Mouse (Mus musculus) thymus, postnatal 36 days (tissue): ENCODE measurements around the gene Rabep2.

Source experiments
- DNase-seq, 2 experiments: peaks; one replicate each; pipeline ENCODE4 v3.0.0; 2022; ENCODE audit warnings: mixed read lengths in 2 of 2

Rabep2 gene

DNA sequence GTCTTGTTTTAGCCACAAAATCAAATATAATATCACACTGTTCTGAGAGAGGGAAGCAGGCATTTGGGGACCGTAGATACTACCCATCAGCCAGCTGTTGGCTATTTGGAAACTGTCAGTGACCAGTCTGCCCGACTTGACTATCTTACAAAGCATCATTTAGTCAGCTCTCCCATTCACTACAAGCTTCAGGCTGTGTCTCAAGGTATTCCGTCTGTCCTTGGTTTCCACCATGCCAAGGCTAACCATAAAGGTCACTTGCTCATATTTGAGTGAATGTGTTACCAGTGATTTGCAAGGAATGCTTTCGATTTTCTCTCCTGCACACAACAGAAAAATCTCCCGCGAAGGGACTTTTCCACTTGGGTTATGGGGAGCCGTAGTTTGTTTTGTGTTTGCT, 6.2 kb downstream of the Rabep2 start:
- DNase-seq: no peak

DNA sequence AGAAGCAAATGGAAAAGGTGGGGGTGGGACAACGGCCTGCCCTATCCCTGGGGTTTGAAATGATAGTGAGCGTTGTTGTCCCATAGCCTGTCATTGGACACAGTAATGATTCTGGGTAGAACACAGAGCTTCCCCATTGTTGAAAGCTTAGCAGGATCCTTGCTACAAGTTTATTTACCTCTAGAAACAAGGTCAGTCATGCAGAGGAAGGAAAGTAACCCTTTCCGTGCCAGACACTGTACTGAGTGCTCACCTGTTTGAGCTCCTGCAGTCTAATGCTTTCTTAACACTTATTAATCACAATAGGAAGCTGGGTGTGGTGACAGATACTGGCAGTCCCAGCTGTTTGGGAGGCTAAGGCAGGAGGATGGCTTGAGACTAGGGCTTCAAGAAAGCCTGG, 7.2 kb downstream of the Rabep2 start:
- DNase-seq: no peak

- peak; percentile 49 to 54 for DNase-seq
Observed at GRCm38 (mm10) chr7:126436851-126437250, 8.3 kb downstream of the Rabep2 start.

DNA sequence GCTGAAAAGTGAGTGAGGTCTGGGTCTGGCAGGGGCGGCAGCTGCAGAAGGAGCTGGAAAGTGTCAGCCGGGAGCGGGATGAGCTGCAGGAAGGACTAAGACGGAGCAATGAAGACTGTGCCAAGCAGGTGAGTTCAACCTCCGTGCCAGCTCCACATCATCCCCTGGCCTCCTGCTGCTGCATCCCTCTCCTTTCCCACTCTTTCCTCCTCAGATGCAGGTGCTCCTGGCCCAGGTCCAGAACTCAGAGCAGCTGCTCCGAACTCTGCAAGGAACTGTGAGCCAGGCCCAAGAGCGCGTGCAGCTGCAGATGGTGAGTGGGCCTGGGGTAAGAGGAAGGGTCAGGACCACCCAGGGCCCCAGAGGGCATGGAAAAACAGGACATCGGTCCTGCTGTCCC, 11.6 kb downstream of the Rabep2 start:
- DNase-seq: no peak

GRCm38 (mm10) chr7:126443997-126444396, 15.4 kb downstream of the Rabep2 start:
- DNase-seq: no peak

- no peak for DNase-seq
Observed at GRCm38 (mm10) chr7:126444536-126444935, 16.0 kb downstream of the Rabep2 start.

DNA sequence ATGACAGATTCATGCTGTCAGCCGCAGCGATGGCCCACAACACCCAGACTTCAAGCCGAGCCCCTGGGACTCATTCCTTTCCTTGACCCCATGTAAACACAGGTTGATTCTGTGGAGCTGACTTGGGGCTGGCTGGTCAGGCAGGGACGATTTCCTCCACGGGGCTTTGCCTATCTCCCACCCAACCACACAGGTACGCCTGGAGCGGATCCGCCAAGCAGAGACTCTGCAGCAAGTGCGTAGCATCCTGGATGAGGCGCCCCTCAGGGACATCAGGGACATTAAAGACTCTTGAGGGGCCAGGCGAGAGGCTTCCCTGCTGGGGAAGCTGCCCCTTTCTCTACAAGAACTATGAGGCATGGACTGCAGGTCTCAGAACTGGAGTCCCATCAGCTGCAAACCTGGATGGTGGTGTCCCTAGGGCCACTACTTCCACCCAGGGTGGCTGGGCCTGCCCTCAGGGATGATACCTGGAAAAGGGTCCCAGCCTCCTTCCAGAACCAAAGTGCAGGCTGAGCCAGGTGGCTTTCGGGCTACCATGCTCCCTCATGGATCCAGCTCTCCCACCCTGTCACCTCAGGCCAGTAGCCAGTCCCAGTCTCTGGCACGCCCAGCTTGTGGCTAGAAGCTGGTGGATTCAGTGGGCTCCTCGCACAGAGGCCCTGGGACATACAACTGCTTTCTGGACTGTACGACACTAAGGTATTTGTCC, 16.7 kb downstream of the Rabep2 start:
- DNase-seq: no peak

- DNase-seq: no peak
Observed at GRCm38 (mm10) chr7:126446217-126446616, 17.7 kb downstream of the Rabep2 start.

DNA sequence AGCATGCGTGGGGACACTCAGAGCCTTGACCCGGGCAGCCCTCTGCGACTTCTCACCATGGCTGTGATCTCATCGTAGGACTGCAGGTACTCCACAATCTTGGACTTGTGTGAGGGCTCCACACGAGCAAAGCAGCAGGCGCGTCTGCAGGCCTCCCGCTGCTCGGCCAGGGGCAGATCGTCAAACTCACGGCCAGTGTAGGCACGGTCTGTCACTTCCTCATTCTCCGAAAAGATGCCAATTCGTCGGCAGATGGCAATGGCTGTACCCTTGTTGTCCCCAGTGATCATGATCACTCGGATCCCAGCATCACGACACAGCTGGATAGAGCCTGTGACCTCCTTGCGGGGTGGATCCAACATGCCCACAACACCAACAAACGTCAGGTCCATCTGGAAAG, 19.9 kb downstream of the Rabep2 start:
- no peak for DNase-seq

DNA sequence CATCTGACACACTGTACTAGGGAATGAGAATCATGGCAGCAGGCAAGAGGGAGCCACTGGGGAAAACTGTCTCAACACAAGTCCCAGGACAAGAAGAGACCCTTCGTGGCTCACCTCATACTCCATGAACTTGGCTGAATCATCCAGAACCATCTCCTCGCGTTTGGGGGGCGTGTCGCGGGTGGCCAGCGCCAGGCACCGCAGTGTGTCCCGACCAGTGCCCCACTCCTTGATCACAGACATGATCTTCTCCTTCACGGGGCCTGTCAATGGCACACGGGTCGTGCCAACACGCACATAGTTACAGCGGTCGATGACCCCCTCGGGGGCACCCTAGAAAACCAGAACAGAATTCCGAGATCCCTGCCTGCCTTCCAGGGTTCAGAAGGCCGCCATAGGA, 21.4 kb downstream of the Rabep2 start:
- no peak for DNase-seq

DNA sequence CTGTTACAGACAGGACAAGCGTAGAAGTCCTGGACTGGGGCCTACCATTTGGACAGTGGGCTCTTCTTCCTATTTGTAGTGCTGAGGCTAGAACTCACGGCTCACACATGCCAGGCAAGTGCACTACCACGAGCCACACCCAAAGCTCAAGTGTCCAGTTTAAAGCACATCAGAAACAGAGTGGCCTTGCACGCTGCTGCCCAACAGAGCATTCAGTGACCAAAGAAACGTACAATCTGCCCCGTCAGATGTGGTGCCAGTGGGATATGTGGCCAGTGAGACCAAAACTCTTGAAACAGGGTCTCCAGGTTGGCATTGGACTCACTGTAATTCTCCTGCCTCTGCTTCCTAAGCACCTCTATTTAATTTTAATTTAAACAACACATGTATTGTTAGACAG, 22.1 kb downstream of the Rabep2 start:
- DNase-seq: no peak

GRCm38 (mm10) chr7:126452244-126452643, 23.7 kb downstream of the Rabep2 start:
- DNase-seq: no peak

DNA sequence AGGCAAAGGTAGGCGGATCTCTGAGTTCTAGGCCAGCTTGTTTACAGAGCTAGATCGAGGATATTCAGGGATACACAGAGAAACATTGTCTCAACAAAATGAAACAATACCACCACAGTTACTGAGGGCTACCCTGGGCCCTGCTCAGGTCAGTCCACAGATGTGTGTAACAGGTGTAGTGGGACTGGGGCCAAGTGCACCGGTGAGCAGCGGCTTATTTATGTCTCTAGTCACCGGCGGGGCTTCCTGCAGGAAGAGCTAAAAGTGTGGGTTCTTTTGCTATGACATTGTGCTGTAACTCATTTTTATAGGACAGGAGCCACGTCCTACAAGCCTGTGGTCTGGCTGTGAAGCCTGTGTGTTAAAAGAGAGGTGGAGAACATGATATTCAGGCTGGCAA, 25.3 kb downstream of the Rabep2 start:
- DNase-seq: no peak

DNA sequence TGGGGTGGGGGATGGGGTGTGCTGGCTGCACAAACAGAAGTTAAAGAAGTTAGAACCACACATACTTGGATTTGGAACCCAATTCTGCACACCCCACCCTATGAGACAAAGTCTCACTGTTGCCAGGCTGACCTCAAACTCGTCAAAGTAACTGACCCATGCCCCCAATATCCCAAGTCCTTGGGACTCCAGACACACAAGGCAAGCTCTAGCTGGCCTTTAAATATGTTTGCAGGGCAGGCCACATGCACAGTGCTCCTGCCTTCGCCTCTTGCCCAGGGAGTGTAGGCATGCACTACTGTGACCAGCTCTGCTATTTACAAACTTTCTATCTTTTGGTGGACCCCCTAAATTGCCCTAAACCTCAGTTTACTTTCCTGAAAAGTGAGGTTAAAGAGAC, 26.7 kb downstream of the Rabep2 start:
- DNase-seq: no peak

DNA sequence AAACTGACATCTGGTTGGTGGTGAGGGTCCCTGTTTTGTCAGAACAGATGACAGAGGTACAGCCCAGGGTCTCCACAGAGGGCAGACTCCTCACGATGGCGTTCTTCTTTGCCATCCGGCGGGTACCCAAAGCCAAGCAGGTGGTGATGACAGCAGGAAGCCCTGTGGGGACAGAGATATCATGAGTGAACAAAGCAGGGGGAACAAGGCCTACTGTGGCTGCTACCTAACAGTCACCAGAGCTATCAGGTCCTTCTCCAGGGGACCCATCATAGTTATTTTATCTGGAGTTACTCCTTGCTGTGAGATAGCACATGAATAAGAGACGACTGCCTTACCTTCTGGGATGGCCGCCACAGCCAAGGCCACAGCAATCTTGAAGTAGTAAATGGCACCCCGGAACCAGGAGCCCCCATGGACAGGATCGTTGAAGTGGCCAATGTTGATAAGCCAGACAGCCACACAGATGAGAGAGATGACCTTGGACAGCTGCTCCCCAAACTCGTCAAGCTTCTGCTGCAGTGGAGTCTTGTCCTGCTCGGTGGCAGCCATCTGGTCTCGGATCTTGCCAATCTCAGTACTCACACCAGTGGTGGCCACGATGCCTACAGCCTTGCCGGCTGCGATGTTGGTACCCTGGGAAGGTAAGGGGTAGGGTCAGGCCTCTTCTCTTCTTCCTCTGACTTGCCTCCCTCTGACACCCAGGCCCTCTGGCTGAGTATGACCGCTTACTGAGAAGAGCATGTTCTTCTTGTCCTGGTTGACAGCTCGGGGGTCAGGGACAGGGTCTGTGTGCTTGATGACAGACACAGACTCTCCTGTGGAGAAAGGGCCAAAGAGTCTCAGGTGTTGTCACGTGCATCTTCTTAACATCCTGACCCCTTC, 28.1 kb downstream of the Rabep2 start:
- DNase-seq: no peak

GRCm38 (mm10) chr7:126458225-126458624, 29.7 kb downstream of the Rabep2 start:
- DNase-seq: no peak

- DNase-seq: no peak
Observed at GRCm38 (mm10) chr7:126458844-126459618, 30.5 kb downstream of the Rabep2 start.

GRCm38 (mm10) chr7:126460623-126461399, 32.3 kb downstream of the Rabep2 start:
- DNase-seq: peak in 1 of 2 experiments; percentile 12

- DNase-seq: no peak
Observed at GRCm38 (mm10) chr7:126461626-126462025, 33.1 kb downstream of the Rabep2 start.

GRCm38 (mm10) chr7:126463004-126463403, 34.4 kb downstream of the Rabep2 start, which contains the start of gene Atp2a1:
Gene Atp2a1 (minus strand): TSS chr7:126463108.
- DNase-seq: peak in 1 of 2 experiments; percentile 19

DNA sequence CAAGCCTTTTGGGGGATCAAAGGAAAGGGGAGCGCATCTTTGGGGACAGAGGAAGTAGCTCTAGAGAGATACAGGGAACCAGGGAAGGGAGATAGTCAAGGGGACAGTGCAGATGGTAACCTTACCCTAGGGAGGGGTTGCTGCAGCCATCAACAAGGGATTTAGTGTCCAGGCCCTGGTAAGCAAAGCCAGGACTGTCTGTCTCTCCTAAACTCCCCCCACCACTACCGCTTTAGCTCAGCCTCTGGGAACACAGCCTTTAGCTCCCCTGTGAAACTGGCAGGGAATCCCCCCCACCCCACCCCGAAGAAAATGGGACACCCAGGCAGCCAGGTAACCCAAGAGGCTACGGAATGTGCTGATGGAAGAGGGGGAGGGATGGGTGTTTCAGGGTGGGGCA, 35.0 kb downstream of the Rabep2 start:
- no peak for DNase-seq

GRCm38 (mm10) chr7:126464121-126464520, 35.6 kb downstream of the Rabep2 start:
- peak in 1 of 2 experiments; percentile 53 for DNase-seq
